Comparison of ENCODE assay signal across 8 mouse cellular contexts in genomic region chr11:98762756-98763501, GRCm38 (mm10). TPM values are rescaled to one million over a fixed set of nuclear protein-coding genes. Genes with fewer than 3 reads are reported as not detected.
DNase-seq lines count a peak whose midpoint lies in the region; ATAC-seq and TF ChIP-seq lines count a peak whose summit lies in the region.

No protein-coding gene starts in this region.

- ATAC-seq in intestine, postnatal 0 days = peak; percentile 62
- peak; percentile 38; the same call in 1 of the 2 replicates for ATAC-seq in megakaryocyte progenitor cell, adult 5-6 weeks (replicated peaks; ENCODE audit: poor library complexity)

- peak; percentile 73 for TF ChIP-seq CTCF in intestine, postnatal 0 days (IDR thresholded peaks at IDR 0.05; ENCODE audit: low read depth)

- peaks cover 61% of the 10 kb centered on the region for H3K36me3 ChIP-seq in intestine, postnatal 0 days (ENCODE audit: control insufficient read depth, insufficient read depth)

- no peaks in the 10 kb centered on the region for H3K4me1 ChIP-seq in intestine, postnatal 0 days (replicated peaks; ENCODE audit: control insufficient read depth, insufficient read depth, low read length)

- H3K4me2 ChIP-seq in intestine, postnatal 0 days (replicated peaks; ENCODE audit: low read depth) = no peak overlapping the region

- WGBS in intestine, postnatal 0 days = 59% methylated on average over 17 of the region's 17 CpGs

- H3K4me3 ChIP-seq in intestine, postnatal 0 days (ENCODE audit: low read depth, low read length) = no peak overlapping the region

- H3K9me3 ChIP-seq in intestine, postnatal 0 days (ENCODE audit: control insufficient read depth) = no peaks in the 10 kb centered on the region

- peak; percentile 30 for DNase-seq in heart, adult 8-10 months (ENCODE audit: low spot score)
- DNase-seq in heart, adult 9 months (ENCODE audit: low spot score in 2 of 2) = no peak
- DNase-seq in A20 (ENCODE audit: low read depth, low spot score) (peak; percentile 53), NIH3T3 (ENCODE audit: low read depth) (peak; percentile 98)
- DNase-seq in embryo, embryonic 11 days = no peak
- no peak for DNase-seq in natural killer cell, adult 2 months (ENCODE audit: low spot score in 2 of 2)

- no peak overlapping the region for H3K9ac ChIP-seq in intestine, postnatal 0 days (ENCODE audit: low read depth, low read length)

- H3K27me3 ChIP-seq in intestine, postnatal 0 days (replicated peaks; ENCODE audit: control insufficient read depth, insufficient read depth, low read length) = no peaks in the 10 kb centered on the region

- H3K27ac ChIP-seq in intestine, postnatal 0 days (ENCODE audit: low read depth, low read length) = no peak overlapping the region

RNA-seq across cellular contexts. Expression of gene Nr1d1, which starts 12.2 kb away (rescaled TPM):
- 100 to 1,000 TPM in 2 of 4 experiments, 10 to 100 TPM in 2; 81.4 to 121 (median 101) TPM for total RNA-seq in heart, adult 8-10 months (2022)
- 4.1 and 5.1 TPM in 2 replicates for polyA plus RNA-seq in intestine, postnatal 0 days (2015; fragmentation: Nextera tagmentation; extraction: Ambion mirVana)
- 3.3 and 3.5 TPM in 2 replicates for total RNA-seq in megakaryocyte progenitor cell, adult 5-6 weeks (2015)
- 0.47 and 0.87 TPM in 2 replicates for total RNA-seq in megakaryocyte progenitor cell, adult 5-6 weeks (2017)

RNA-seq across cellular contexts. Expression of gene Thra, which starts 22.5 kb away (rescaled TPM):
- 10 to 100 TPM; 92.5 to 98.4 (median 95.1) TPM for total RNA-seq in heart, adult 8-10 months (2022)
- 32.4 and 39.1 TPM in 2 replicates for polyA plus RNA-seq in intestine, postnatal 0 days (2015; fragmentation: Nextera tagmentation; extraction: Ambion mirVana)
- total RNA-seq in megakaryocyte progenitor cell, adult 5-6 weeks (2015) = 34.2 and 34.6 TPM in 2 replicates
- 21.8 and 25.3 TPM in 2 replicates for total RNA-seq in megakaryocyte progenitor cell, adult 5-6 weeks (2017)

RNA-seq across cellular contexts. Expression of gene Msl1, which starts 32.4 kb away (rescaled TPM):
- total RNA-seq in heart, adult 8-10 months (2022) = 10 to 100 TPM; 72.1 to 84.3 (median 78.7) TPM
- 12.6 and 15.1 TPM in 2 replicates for polyA plus RNA-seq in intestine, postnatal 0 days (2015; fragmentation: Nextera tagmentation; extraction: Ambion mirVana)
- 60.8 and 62.0 TPM in 2 replicates for total RNA-seq in megakaryocyte progenitor cell, adult 5-6 weeks (2015)
- 76.3 and 99.9 TPM in 2 replicates for total RNA-seq in megakaryocyte progenitor cell, adult 5-6 weeks (2017)

RNA-seq across cellular contexts. Expression of gene Med24, which starts 33.7 kb away (rescaled TPM):
- 10 to 100 TPM; 44.4 to 49.9 (median 46.8) TPM for total RNA-seq in heart, adult 8-10 months (2022)
- polyA plus RNA-seq in intestine, postnatal 0 days (2015; fragmentation: Nextera tagmentation; extraction: Ambion mirVana) = 14.7 and 18.5 TPM in 2 replicates
- total RNA-seq in megakaryocyte progenitor cell, adult 5-6 weeks (2015) = 28.7 and 30.9 TPM in 2 replicates
- 36.2 and 46.3 TPM in 2 replicates for total RNA-seq in megakaryocyte progenitor cell, adult 5-6 weeks (2017)

RNA-seq across cellular contexts. Expression of gene Casc3, which starts 41.8 kb away (rescaled TPM):
- total RNA-seq in heart, adult 8-10 months (2022) = 10 to 100 TPM; 16.0 to 20.9 (median 17.8) TPM
- 10.8 and 12.4 TPM in 2 replicates for polyA plus RNA-seq in intestine, postnatal 0 days (2015; fragmentation: Nextera tagmentation; extraction: Ambion mirVana)
- total RNA-seq in megakaryocyte progenitor cell, adult 5-6 weeks (2015) = 38.3 and 39.0 TPM in 2 replicates
- 18.3 and 31.7 TPM in 2 replicates for total RNA-seq in megakaryocyte progenitor cell, adult 5-6 weeks (2017)

Comparison
In these comparisons a context has a peak if more than half of its experiments do, and no peak if none do; other contexts are left out.
1. DNase-seq: peak in heart, adult 8-10 months (single experiment), A20 (single experiment) and NIH3T3 (single experiment); none in heart, adult 9 months (0 of 2), embryo, embryonic 11 days (single experiment) and natural killer cell, adult 2 months (0 of 2).
2. RNA of gene Nr1d1, which starts 12.2 kb away (total RNA-seq): 81.4 to 121 TPM in heart, adult 8-10 months; 0.47 to 3.5 TPM in megakaryocyte progenitor cell, adult 5-6 weeks; every median in the first group is over 10 times any median in the second.